Mouse (Mus musculus) MEL (cell line): ENCODE data around the gene Ablim2.

Source experiments
- CTCF ChIP-seq, 3 experiments: IDR thresholded peaks in 2 of 3; conservative IDR thresholded peaks in 1 of 3; 2 replicates each; pipeline ENCODE4 v1.5.1; 2011 to 2012; ENCODE audit warnings: low read length in 3 of 3, low read depth in 2 of 3, mild to moderate bottlenecking in 2 of 3, improper control_type of control experiment in 1 of 3, inconsistent platforms in 1 of 3, mixed read lengths in 1 of 3, moderate library complexity in 1 of 3; ENCODE audit not compliant: control insufficient read depth in 1 of 3, insufficient read depth in 1 of 3, poor library complexity in 1 of 3, severe bottlenecking in 1 of 3
- GABPA ChIP-seq: IDR thresholded peaks from 2 replicates; pipeline ENCODE4 v1.6.1; 2012; ENCODE audit warnings: low read depth, mild to moderate bottlenecking, inconsistent platforms, low read length, improper control_type of control experiment, moderate library complexity
- HCFC1 ChIP-seq: IDR thresholded peaks from 2 replicates; pipeline ENCODE4 v1.6.1; 2012; ENCODE audit warnings: low read depth, mild to moderate bottlenecking, inconsistent platforms, low read length, improper control_type of control experiment, moderate library complexity
- MAX ChIP-seq: IDR thresholded peaks from 2 replicates; pipeline ENCODE4 v1.6.1; 2011; ENCODE audit warnings: low read length, improper control_type of control experiment
- MAZ ChIP-seq: IDR thresholded peaks from 2 replicates; pipeline ENCODE4 v1.6.1; 2012; ENCODE audit warnings: low read depth, mild to moderate bottlenecking, inconsistent platforms, low read length, improper control_type of control experiment
- MEF2A ChIP-seq: IDR thresholded peaks from 2 replicates; pipeline ENCODE4 v1.6.1; 2014; ENCODE audit warnings: low read depth, mild to moderate bottlenecking, inconsistent platforms, low read length, improper control_type of control experiment; ENCODE audit not compliant: poor library complexity, insufficient replicate concordance, severe bottlenecking; ENCODE audit errors: extremely low read depth
- NELFE ChIP-seq: IDR thresholded peaks from 2 replicates; pipeline ENCODE4 v1.6.1; 2011; ENCODE audit warnings: low read depth, low read length, improper control_type of control experiment
- NRF1 ChIP-seq: IDR thresholded peaks from 2 replicates; pipeline ENCODE4 v1.6.1; 2014; ENCODE audit warnings: low read depth, mild to moderate bottlenecking, inconsistent platforms, low read length, improper control_type of control experiment, moderate library complexity; ENCODE audit not compliant: poor library complexity, insufficient read depth, severe bottlenecking
- POLR2A ChIP-seq, 2 experiments: IDR thresholded peaks; 2 replicates each; pipeline ENCODE4 v1.6.1; 2011 to 2012; ENCODE audit warnings: low read length in 2 of 2, mild to moderate bottlenecking in 2 of 2, control low read depth in 1 of 2, improper control_type of control experiment in 1 of 2, low read depth in 1 of 2, moderate library complexity in 1 of 2; ENCODE audit not compliant: control insufficient read depth in 1 of 2, insufficient read depth in 1 of 2, poor library complexity in 1 of 2
- RAD21 ChIP-seq: IDR thresholded peaks from 2 replicates; pipeline ENCODE4 v1.6.1; 2011; ENCODE audit warnings: mild to moderate bottlenecking, low read depth, low read length, improper control_type of control experiment
- SIN3A ChIP-seq: IDR thresholded peaks from 2 replicates; pipeline ENCODE4 v1.6.1; 2012; ENCODE audit warnings: low read length, improper control_type of control experiment, inconsistent platforms
- ZKSCAN1 ChIP-seq: IDR thresholded peaks from 2 replicates; pipeline ENCODE4 v1.6.1; 2012; ENCODE audit warnings: low read depth, mild to moderate bottlenecking, inconsistent platforms, low read length, improper control_type of control experiment, moderate library complexity

DNA sequence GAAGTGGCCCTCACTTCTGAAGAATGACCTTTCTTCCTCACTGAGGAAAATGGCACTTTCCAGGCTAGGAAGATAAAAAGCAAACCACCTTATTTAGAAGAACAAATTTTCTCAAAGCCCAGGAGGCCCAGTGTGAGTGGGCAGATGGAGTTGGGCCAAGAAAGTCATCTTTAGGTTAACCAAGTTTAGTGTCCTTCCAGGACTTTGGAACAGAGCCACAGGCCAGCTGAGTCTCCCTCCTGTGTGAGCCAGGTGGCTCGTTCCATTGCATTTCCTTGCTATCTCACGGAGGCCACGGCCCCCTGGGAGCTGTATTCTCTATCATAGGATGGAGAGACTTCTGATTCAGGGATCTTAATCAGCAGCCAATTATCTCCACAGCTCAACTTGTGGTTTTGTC is 46.7 kb upstream of the Ablim2 start:
- TF ChIP-seq CTCF (IDR thresholded peaks at IDR 0.05 in 2 of 3, conservative IDR thresholded peaks at IDR 0.05 in 1 of 3; ENCODE audit: control insufficient read depth in 1 of 3, insufficient read depth in 1 of 3, low read depth in 2 of 3, low read length in 3 of 3, poor library complexity in 1 of 3, severe bottlenecking in 1 of 3), result no peak
- TF ChIP-seq HCFC1, result no peak
- TF ChIP-seq MAZ, result no peak
- TF ChIP-seq POLR2A (IDR thresholded peaks at IDR 0.05; ENCODE audit: control insufficient read depth in 1 of 2, insufficient read depth in 1 of 2, low read depth in 1 of 2, low read length in 2 of 2, poor library complexity in 1 of 2), result no peak
- TF ChIP-seq RAD21, result no peak
- no peak for TF ChIP-seq MEF2A
- no peak for TF ChIP-seq NELFE
- TF ChIP-seq NRF1, result no peak
- TF ChIP-seq GABPA, result no peak
- TF ChIP-seq MAX, result no peak
- TF ChIP-seq SIN3A, result no peak
- TF ChIP-seq ZKSCAN1, result no peak
